Mouse (Mus musculus) testis, adult 2 months (tissue): ENCODE results near the gene Prm1. TPM values are rescaled to one million over a fixed set of nuclear protein-coding genes. Genes with fewer than 3 reads are reported as not detected.

Experiments used
- H3K27ac ChIP-seq: fragments of 200-500 bp; 2 replicates; pipeline ENCODE4 v1.5.1; 2012; ENCODE audit warnings: low read depth, low read length; ENCODE audit not compliant: control insufficient read depth, insufficient read depth
- H3K27me3 ChIP-seq: fragments of 200-500 bp; 2 replicates; pipeline ENCODE4 v1.6.1; 2012; ENCODE audit warnings: mild to moderate bottlenecking, low read length, moderate library complexity; ENCODE audit not compliant: control insufficient read depth, insufficient read depth
- H3K36me3 ChIP-seq: fragments of 200-500 bp; 2 replicates; pipeline ENCODE4 v1.6.1; 2012; ENCODE audit warnings: mild to moderate bottlenecking, low read length; ENCODE audit not compliant: control insufficient read depth, insufficient read depth
- H3K4me1 ChIP-seq: fragments of 200-500 bp; 2 replicates; pipeline ENCODE4 v1.6.1; 2012; ENCODE audit warnings: low read length; ENCODE audit not compliant: control insufficient read depth, insufficient read depth
- H3K4me3 ChIP-seq: fragments of 200-500 bp; 2 replicates; pipeline ENCODE4 v1.5.1; 2012; ENCODE audit warnings: low read depth, mild to moderate bottlenecking, low read length, moderate library complexity, mixed read lengths; ENCODE audit not compliant: control insufficient read depth
- CTCF ChIP-seq: fragments of 200-500 bp; IDR thresholded peaks from 2 replicates; pipeline ENCODE4 v1.5.1; 2012; ENCODE audit warnings: low read depth, mild to moderate bottlenecking, inconsistent platforms, low read length, moderate library complexity; ENCODE audit not compliant: control insufficient read depth, insufficient read depth, insufficient replicate concordance
- POLR2A ChIP-seq: fragments of 200-500 bp; IDR thresholded peaks from 2 replicates; pipeline ENCODE4 v1.6.1; 2012; ENCODE audit warnings: low read depth, mild to moderate bottlenecking, inconsistent platforms, low read length, moderate library complexity; ENCODE audit not compliant: control insufficient read depth
- polyA plus RNA-seq: library from polyadenylated mRNA; depleted of rRNA; stranded (reverse); fragments of >200 nt; gene quantifications from 2 replicates; pipeline ENCODE4 v1.2.3, GENCODE M21; 2012

Prm1 gene
- polyA plus RNA-seq, 1 experiment, result 15,156 TPM

- TF ChIP-seq CTCF (no peak), POLR2A (no peak)
- no peaks in the 10 kb centered on the region for H3K36me3 ChIP-seq
- peak overlapping the region; percentile 22; the same call in 1 of the 2 replicates for H3K4me3 ChIP-seq
- H3K27me3 ChIP-seq, result no peaks in the 10 kb centered on the region
- H3K4me1 ChIP-seq, result peaks cover 7% of the 10 kb centered on the region
- no peak overlapping the region for H3K27ac ChIP-seq
Observed at GRCm38 (mm10) chr16:10843486-10844318, 38.1 kb upstream of the Prm1 start.

GRCm38 (mm10) chr16:10842282-10842855 lies 36.7 kb upstream of the Prm1 start:
- TF ChIP-seq CTCF, result no peak
- TF ChIP-seq POLR2A, result no peak
- Histone ChIP-seq H3K27ac (no peak overlapping the region), H3K27me3 (no peaks in the 10 kb centered on the region), H3K36me3 (no peaks in the 10 kb centered on the region), H3K4me1 (peaks cover 7% of the 10 kb centered on the region), H3K4me3 (no peak overlapping the region)

GRCm38 (mm10) chr16:10840018-10840417 lies 34.4 kb upstream of the Prm1 start:
- Histone ChIP-seq H3K36me3 (no peaks in the 10 kb centered on the region), H3K27ac (no peak overlapping the region), H3K4me3 (no peak overlapping the region), H3K4me1 (peaks cover 9% of the 10 kb centered on the region), H3K27me3 (no peaks in the 10 kb centered on the region)
- TF ChIP-seq CTCF (no peak), POLR2A (no peak)

- Histone ChIP-seq H3K27ac (no peak overlapping the region), H3K4me1 (peaks cover 7% of the 10 kb centered on the region), H3K27me3 (no peaks in the 10 kb centered on the region), H3K36me3 (no peaks in the 10 kb centered on the region), H3K4me3 (no peak overlapping the region)
- no peak for TF ChIP-seq POLR2A
- no peak for TF ChIP-seq CTCF
Observed at GRCm38 (mm10) chr16:10838487-10839245, 33.0 kb upstream of the Prm1 start.

GRCm38 (mm10) chr16:10837903-10838302 lies 32.3 kb upstream of the Prm1 start:
- Histone ChIP-seq H3K27ac (no peak overlapping the region), H3K4me1 (peaks cover 5% of the 10 kb centered on the region; the same call in 1 of the 2 replicates), H3K27me3 (no peaks in the 10 kb centered on the region), H3K36me3 (no peaks in the 10 kb centered on the region), H3K4me3 (no peak overlapping the region)
- TF ChIP-seq POLR2A, result no peak
- TF ChIP-seq CTCF, result no peak

GRCm38 (mm10) chr16:10837250-10837649 lies 31.6 kb upstream of the Prm1 start:
- H3K36me3 ChIP-seq, result no peaks in the 10 kb centered on the region
- peaks cover 5% of the 10 kb centered on the region; the same call in 1 of the 2 replicates for H3K4me1 ChIP-seq
- TF ChIP-seq CTCF (no peak), POLR2A (no peak)

GRCm38 (mm10) chr16:10836388-10836787 lies 30.7 kb upstream of the Prm1 start:
- Histone ChIP-seq H3K4me3 (no peak overlapping the region), H3K27me3 (no peaks in the 10 kb centered on the region), H3K4me1 (peaks cover 5% of the 10 kb centered on the region; the same call in 1 of the 2 replicates), H3K36me3 (no peaks in the 10 kb centered on the region), H3K27ac (no peak overlapping the region)
- TF ChIP-seq CTCF (no peak), POLR2A (no peak)

More at GRCm38 (mm10) chr16:10837250-10837649, 31.6 kb upstream of the Prm1 start:
- no peak overlapping the region for H3K4me3 ChIP-seq
- H3K27ac ChIP-seq, result no peak overlapping the region
- H3K27me3 ChIP-seq, result no peaks in the 10 kb centered on the region
